Mouse (Mus musculus): ENCODE results near the gene Cacng2.

GRCm38 (mm10) chr15:78148565-78148964, 28.7 kb upstream of the Cacng2 start:
- TF ChIP-seq POLR2A (IDR thresholded peaks at IDR 0.05; ENCODE audit: insufficient read depth, low read depth, low read length) (no peak), CTCF (IDR thresholded peaks at IDR 0.05; ENCODE audit: insufficient read depth, low read depth, low read length) (no peak)
